Mouse (Mus musculus) MEL (cell line): ENCODE measurements at regions not wholly inside any gene's neighbourhood (a gene's known extent, or its start where the extent isn't known, plus 50 kb on each side); places are given as distances from the start of the nearest gene placed in this dataset.

Source experiments
- DNase-seq: peaks from one replicate; pipeline ENCODE4 v3.0.0; 2011; ENCODE audit warnings: low read depth, low spot score
- H3K27ac ChIP-seq: 2 replicates; pipeline ENCODE4 v1.5.1; 2012; ENCODE audit warnings: low read depth, mild to moderate bottlenecking, control low read depth, low read length, moderate library complexity; ENCODE audit not compliant: control insufficient read depth
- H3K27me3 ChIP-seq, 2 experiments: fragments of 150-350 bp in 1 of 2; sonication (generic) in 1 of 2; 2 replicates each; pipeline ENCODE4 v1.6.1; 2012; ENCODE audit warnings: low read length in 2 of 2, mild to moderate bottlenecking in 2 of 2, improper control_type of control experiment in 1 of 2, moderate library complexity in 1 of 2; ENCODE audit not compliant: insufficient read depth in 2 of 2, control insufficient read depth in 1 of 2
- H3K36me3 ChIP-seq, 2 experiments: 2 replicates each; pipeline ENCODE4 v1.6.1; 2012 to 2014; ENCODE audit warnings: low read length in 2 of 2, improper control_type of control experiment in 1 of 2, inconsistent platforms in 1 of 2, mild to moderate bottlenecking in 1 of 2; ENCODE audit not compliant: insufficient read depth in 2 of 2, control insufficient read depth in 1 of 2
- H3K4me1 ChIP-seq, 2 experiments: fragments of 150-350 bp in 1 of 2; sonication (generic) in 1 of 2; 2 replicates each; pipeline ENCODE4 v1.6.1; 2012; ENCODE audit warnings: low read length in 2 of 2, improper control_type of control experiment in 1 of 2, mild to moderate bottlenecking in 1 of 2; ENCODE audit not compliant: insufficient read depth in 2 of 2, control insufficient read depth in 1 of 2
- H3K4me3 ChIP-seq, 2 experiments: fragments of 150-350 bp in 1 of 2; sonication (generic) in 1 of 2; 2 replicates each; pipeline ENCODE4 v1.5.1; 2012; ENCODE audit warnings: low read depth in 2 of 2, low read length in 2 of 2, mild to moderate bottlenecking in 2 of 2, moderate library complexity in 2 of 2, control low read depth in 1 of 2, improper control_type of control experiment in 1 of 2; ENCODE audit not compliant: control insufficient read depth in 1 of 2, insufficient read depth in 1 of 2
- H3K79me2 ChIP-seq: 2 replicates; pipeline ENCODE4 v1.6.1; 2012; ENCODE audit warnings: mild to moderate bottlenecking, low read length, moderate library complexity; ENCODE audit not compliant: control insufficient read depth, poor library complexity, insufficient read depth
- H3K9ac ChIP-seq: 2 replicates; pipeline ENCODE4 v1.6.1; 2012; ENCODE audit warnings: low read depth, mild to moderate bottlenecking, control low read depth, low read length, moderate library complexity; ENCODE audit not compliant: control insufficient read depth, poor library complexity, severe bottlenecking
- H3K9me3 ChIP-seq: fragments of 150-350 bp; sonication (generic); replicated peaks from 2 replicates; pipeline ENCODE4 v1.6.1; 2012; ENCODE audit warnings: mild to moderate bottlenecking, low read length, improper control_type of control experiment, moderate library complexity; ENCODE audit not compliant: insufficient read depth
- BHLHE40 ChIP-seq: IDR thresholded peaks from 2 replicates; pipeline ENCODE4 v1.6.1; 2012; ENCODE audit warnings: low read depth, mild to moderate bottlenecking, inconsistent platforms, low read length, improper control_type of control experiment, borderline replicate concordance
- CHD2 ChIP-seq: IDR thresholded peaks from 2 replicates; pipeline ENCODE4 v1.6.1; 2011; ENCODE audit warnings: low read length, improper control_type of control experiment
- E2F4 ChIP-seq: IDR thresholded peaks from 2 replicates; pipeline ENCODE4 v1.6.1; 2011; ENCODE audit warnings: low read depth, low read length, improper control_type of control experiment, borderline replicate concordance
- ELF1 ChIP-seq: IDR thresholded peaks from 2 replicates; pipeline ENCODE4 v1.6.1; 2014; ENCODE audit warnings: low read depth, mild to moderate bottlenecking, inconsistent platforms, low read length, improper control_type of control experiment, moderate library complexity
- EP300 ChIP-seq, 2 experiments: IDR thresholded peaks; 2 replicates each; pipeline ENCODE4 v1.6.1; 2011; ENCODE audit warnings: improper control_type of control experiment in 2 of 2, low read length in 2 of 2, low read depth in 1 of 2, mild to moderate bottlenecking in 1 of 2
- ETS1 ChIP-seq: IDR thresholded peaks from 2 replicates; pipeline ENCODE4 v1.6.1; 2012; ENCODE audit warnings: low read depth, mild to moderate bottlenecking, inconsistent platforms, low read length, improper control_type of control experiment, moderate library complexity
- GABPA ChIP-seq: IDR thresholded peaks from 2 replicates; pipeline ENCODE4 v1.6.1; 2012; ENCODE audit warnings: low read depth, mild to moderate bottlenecking, inconsistent platforms, low read length, improper control_type of control experiment, moderate library complexity
- GATA1 ChIP-seq: IDR thresholded peaks from 2 replicates; pipeline ENCODE4 v1.6.1; 2011; ENCODE audit warnings: low read depth, low read length, improper control_type of control experiment
- JUND ChIP-seq: IDR thresholded peaks from 2 replicates; pipeline ENCODE4 v1.6.1; 2011; ENCODE audit warnings: low read depth, mild to moderate bottlenecking, improper control_type of control experiment, low read length
- KAT2A ChIP-seq: conservative IDR thresholded peaks from 2 replicates; pipeline ENCODE4 v1.6.1; 2012; ENCODE audit warnings: low read depth, low read length, improper control_type of control experiment, inconsistent platforms
- MAFK ChIP-seq: IDR thresholded peaks from 2 replicates; pipeline ENCODE4 v1.6.1; 2011; ENCODE audit warnings: low read depth, mild to moderate bottlenecking, low read length, improper control_type of control experiment, borderline replicate concordance
- MEF2A ChIP-seq: IDR thresholded peaks from 2 replicates; pipeline ENCODE4 v1.6.1; 2014; ENCODE audit warnings: low read depth, mild to moderate bottlenecking, inconsistent platforms, low read length, improper control_type of control experiment; ENCODE audit not compliant: poor library complexity, insufficient replicate concordance, severe bottlenecking; ENCODE audit errors: extremely low read depth
- MXI1 ChIP-seq: IDR thresholded peaks from 2 replicates; pipeline ENCODE4 v1.6.1; 2011; ENCODE audit warnings: mild to moderate bottlenecking, low read depth, low read length, improper control_type of control experiment
- MYB ChIP-seq: IDR thresholded peaks from 2 replicates; pipeline ENCODE4 v1.6.1; 2011; ENCODE audit warnings: mild to moderate bottlenecking, low read depth, low read length, improper control_type of control experiment
- MYC ChIP-seq: IDR thresholded peaks from 2 replicates; pipeline ENCODE4 v1.6.1; 2011; ENCODE audit warnings: low read depth, mild to moderate bottlenecking, low read length, improper control_type of control experiment, moderate library complexity
- POLR2AphosphoS2 ChIP-seq: IDR thresholded peaks from 2 replicates; pipeline ENCODE4 v1.6.1; 2011; ENCODE audit warnings: low read length, improper control_type of control experiment
- POLR2AphosphoS5 ChIP-seq: IDR thresholded peaks from 2 replicates; pipeline ENCODE4 v1.6.1; 2012; ENCODE audit warnings: low read depth, borderline replicate concordance, mild to moderate bottlenecking, inconsistent platforms, low read length, moderate library complexity, mixed read lengths
- RCOR1 ChIP-seq: IDR thresholded peaks from 2 replicates; pipeline ENCODE4 v1.6.1; 2012; ENCODE audit warnings: low read depth, mild to moderate bottlenecking, inconsistent platforms, low read length, improper control_type of control experiment
- SIN3A ChIP-seq: IDR thresholded peaks from 2 replicates; pipeline ENCODE4 v1.6.1; 2012; ENCODE audit warnings: low read length, improper control_type of control experiment, inconsistent platforms
- UBTF ChIP-seq: IDR thresholded peaks from 2 replicates; pipeline ENCODE4 v1.6.1; 2012; ENCODE audit warnings: low read depth, mild to moderate bottlenecking, inconsistent platforms, low read length, improper control_type of control experiment, moderate library complexity, borderline replicate concordance; ENCODE audit not compliant: insufficient read depth
- USF2 ChIP-seq, 2 experiments: IDR thresholded peaks; 2 replicates each; pipeline ENCODE4 v1.6.1; 2011 to 2012; ENCODE audit warnings: improper control_type of control experiment in 2 of 2, low read length in 2 of 2, borderline replicate concordance in 1 of 2, inconsistent platforms in 1 of 2, low read depth in 1 of 2, mild to moderate bottlenecking in 1 of 2; ENCODE audit not compliant: insufficient read depth in 1 of 2
- ZC3H11A ChIP-seq: IDR thresholded peaks from 2 replicates; pipeline ENCODE4 v1.6.1; 2012; ENCODE audit warnings: low read depth, mild to moderate bottlenecking, inconsistent platforms, low read length, improper control_type of control experiment
- ZKSCAN1 ChIP-seq: IDR thresholded peaks from 2 replicates; pipeline ENCODE4 v1.6.1; 2012; ENCODE audit warnings: low read depth, mild to moderate bottlenecking, inconsistent platforms, low read length, improper control_type of control experiment, moderate library complexity
- ZMIZ1 ChIP-seq: IDR thresholded peaks from 2 replicates; pipeline ENCODE4 v1.6.1; 2012; ENCODE audit warnings: low read depth, mild to moderate bottlenecking, inconsistent platforms, low read length, improper control_type of control experiment, moderate library complexity

- H3K79me2 ChIP-seq: no peaks in the 10 kb centered on the region
- no peaks in the 10 kb centered on the region for H3K9me3 ChIP-seq
Measured at GRCm38 (mm10) chr15:49043035-49043434, 4841.7 kb upstream of the Gm7489 start.

DNA sequence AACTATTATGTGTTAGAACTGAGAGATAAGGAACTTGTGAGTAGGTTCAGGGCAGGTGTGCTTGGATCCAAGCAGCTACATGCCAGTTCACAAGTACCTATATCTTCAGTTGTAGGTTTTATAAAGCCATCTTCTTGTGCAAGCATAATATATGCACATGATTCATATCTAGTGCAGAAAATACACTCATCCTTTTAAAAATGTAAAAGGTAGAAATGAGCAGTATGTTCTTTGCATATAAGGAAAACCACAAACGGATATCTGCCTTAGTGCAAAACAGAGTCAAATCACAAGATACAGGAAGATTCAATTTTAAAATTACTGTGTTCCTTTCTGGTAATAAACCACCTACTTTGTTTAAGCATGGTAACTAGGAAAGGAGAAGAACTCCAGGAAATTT is 4819.6 kb upstream of the Gm7489 start:
- Histone ChIP-seq H3K9me3 (no peaks in the 10 kb centered on the region), H3K27ac (no peak overlapping the region), H3K4me3 (no peak overlapping the region), H3K4me1 (peaks cover 0 to 28% of the 10 kb centered on the region in 2 experiments; a peak in 2 of 4 replicates), H3K9ac (no peak overlapping the region), H3K36me3 (peaks cover 0 to 19% of the 10 kb centered on the region in 2 experiments; a peak in 2 of 4 replicates), H3K27me3 (no peaks in the 10 kb centered on the region), H3K79me2 (no peaks in the 10 kb centered on the region)
- no peak for DNase-seq
- TF ChIP-seq MXI1 (peak; percentile 21; the same call in 1 of the 2 replicates), EP300 (IDR thresholded peaks at IDR 0.05; ENCODE audit: low read depth in 1 of 2, low read length in 2 of 2) (peak in 1 of 2 experiments; percentile 52; a peak in 1 of 4 replicates), ETS1 (peak; percentile 23; the same call in 1 of the 2 replicates), BHLHE40 (no peak), CHD2 (no peak), KAT2A (0 out of 2 replicates have a peak, but pooled peaks have one; percentile 22), GABPA (no peak)

More at GRCm38 (mm10) chr15:49043035-49043434, 4841.7 kb upstream of the Gm7489 start:
- H3K27me3 ChIP-seq: no peaks in the 10 kb centered on the region
- no peaks in the 10 kb centered on the region; a peak in 1 of 4 replicates for H3K4me1 ChIP-seq
- no peak overlapping the region for H3K9ac ChIP-seq
- H3K27ac ChIP-seq: no peak overlapping the region
- H3K36me3 ChIP-seq: no peaks in the 10 kb centered on the region
- peak overlapping the region in 1 of 2 experiments; percentile 27; a peak in 1 of 4 replicates for H3K4me3 ChIP-seq
- DNase-seq: no peak
- TF ChIP-seq MAFK: peak; percentile 34; the same call in 1 of the 2 replicates
- no peak for TF ChIP-seq GABPA
- no peak for TF ChIP-seq ZMIZ1
- TF ChIP-seq E2F4: no peak
- no peak for TF ChIP-seq MYC
- TF ChIP-seq ETS1: peak; percentile 60; the same call in 1 of the 2 replicates
- TF ChIP-seq USF2 (IDR thresholded peaks at IDR 0.05; ENCODE audit: borderline replicate concordance in 1 of 2, insufficient read depth in 1 of 2, low read depth in 1 of 2, low read length in 2 of 2): no peak
- TF ChIP-seq MYB: no peak

DNA sequence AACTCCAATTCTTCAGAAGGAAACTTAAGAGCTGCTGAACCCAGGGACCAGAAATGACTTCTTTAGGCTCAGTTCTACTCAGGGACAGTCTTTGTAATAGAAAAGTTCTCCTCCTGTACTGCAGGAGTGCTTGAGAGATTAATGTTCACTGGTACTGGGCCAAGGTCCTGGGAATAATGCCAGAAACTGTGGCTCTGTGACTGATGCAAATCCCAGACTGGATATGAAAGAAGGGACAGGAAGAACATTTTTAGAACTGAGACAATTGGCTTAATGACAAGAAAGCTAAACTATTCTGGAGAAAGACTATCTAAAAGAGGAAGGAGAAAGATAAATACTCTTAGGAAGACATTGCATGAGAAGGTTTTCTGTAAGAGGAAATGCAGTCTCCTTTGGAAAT is 4818.8 kb upstream of the Gm7489 start:
- no peaks in the 10 kb centered on the region for H3K79me2 ChIP-seq
- H3K9ac ChIP-seq: no peak overlapping the region
- H3K4me1 ChIP-seq: peaks cover 0 to 28% of the 10 kb centered on the region in 2 experiments; a peak in 2 of 4 replicates
- H3K4me3 ChIP-seq: no peak overlapping the region
- peaks cover 0 to 19% of the 10 kb centered on the region in 2 experiments; a peak in 2 of 4 replicates for H3K36me3 ChIP-seq
- H3K27me3 ChIP-seq: no peaks in the 10 kb centered on the region
- peak; percentile 90 for DNase-seq
- no peaks in the 10 kb centered on the region for H3K9me3 ChIP-seq
- peak overlapping the region; percentile 39; the same call in 1 of the 2 replicates for H3K27ac ChIP-seq
- TF ChIP-seq ELF1 (peak; percentile 32; the same call in 1 of the 2 replicates), ZKSCAN1 (no peak), JUND (no peak), GATA1 (peak; percentile 44; the same call in 1 of the 2 replicates), SIN3A (0 out of 2 replicates have a peak, but pooled peaks have one; percentile 27), EP300 (IDR thresholded peaks at IDR 0.05; ENCODE audit: low read depth in 1 of 2, low read length in 2 of 2) (peak; percentile 84 to 86), BHLHE40 (no peak), ZC3H11A (no peak), POLR2AphosphoS2 (peak; percentile 46; the same call in 1 of the 2 replicates), POLR2AphosphoS5 (no peak), MEF2A (peak; percentile 96; the same call in 1 of the 2 replicates), RCOR1 (peak; percentile 77; the same call in 1 of the 2 replicates), ETS1 (peak; percentile 87), UBTF (no peak)
